Mouse (Mus musculus): Measurements from ENCODE around the gene Nhlrc2. TPM values are rescaled to one million over a fixed set of nuclear protein-coding genes. Genes with fewer than 3 reads are reported as not detected.

Nhlrc2 gene
- polyA plus RNA-seq, 1 experiment from 2014 or later: 16.3 TPM

Other genes with a start within 250 kb of the Nhlrc2 start
- gene Nrap, start 158.2 kb upstream of the Nhlrc2 start, polyA plus RNA-seq (2016; fragmentation: Nextera tagmentation; extraction: Ambion mirVana): 0.38 and 0.61 TPM in 2 replicates
- gene Casp7, start 151.1 kb upstream of the Nhlrc2 start, polyA plus RNA-seq (2016; fragmentation: Nextera tagmentation; extraction: Ambion mirVana): 29.8 and 31.5 TPM in 2 replicates
- 0.20 and 0.25 TPM in 2 replicates for gene Plekhs1, start 86.6 kb upstream of the Nhlrc2 start, polyA plus RNA-seq (2016; fragmentation: Nextera tagmentation; extraction: Ambion mirVana)
- gene Dclre1a, start within 50 bp of the Nhlrc2 start, polyA plus RNA-seq (2016; fragmentation: Nextera tagmentation; extraction: Ambion mirVana): 20.7 and 23.1 TPM in 2 replicates
- 0.50 and 0.70 TPM in 2 replicates for gene Adrb1, start 173.9 kb downstream of the Nhlrc2 start, polyA plus RNA-seq (2016; fragmentation: Nextera tagmentation; extraction: Ambion mirVana)

Measured in limb, embryonic 12.5 days (tissue).